In the genomic region with DNA sequence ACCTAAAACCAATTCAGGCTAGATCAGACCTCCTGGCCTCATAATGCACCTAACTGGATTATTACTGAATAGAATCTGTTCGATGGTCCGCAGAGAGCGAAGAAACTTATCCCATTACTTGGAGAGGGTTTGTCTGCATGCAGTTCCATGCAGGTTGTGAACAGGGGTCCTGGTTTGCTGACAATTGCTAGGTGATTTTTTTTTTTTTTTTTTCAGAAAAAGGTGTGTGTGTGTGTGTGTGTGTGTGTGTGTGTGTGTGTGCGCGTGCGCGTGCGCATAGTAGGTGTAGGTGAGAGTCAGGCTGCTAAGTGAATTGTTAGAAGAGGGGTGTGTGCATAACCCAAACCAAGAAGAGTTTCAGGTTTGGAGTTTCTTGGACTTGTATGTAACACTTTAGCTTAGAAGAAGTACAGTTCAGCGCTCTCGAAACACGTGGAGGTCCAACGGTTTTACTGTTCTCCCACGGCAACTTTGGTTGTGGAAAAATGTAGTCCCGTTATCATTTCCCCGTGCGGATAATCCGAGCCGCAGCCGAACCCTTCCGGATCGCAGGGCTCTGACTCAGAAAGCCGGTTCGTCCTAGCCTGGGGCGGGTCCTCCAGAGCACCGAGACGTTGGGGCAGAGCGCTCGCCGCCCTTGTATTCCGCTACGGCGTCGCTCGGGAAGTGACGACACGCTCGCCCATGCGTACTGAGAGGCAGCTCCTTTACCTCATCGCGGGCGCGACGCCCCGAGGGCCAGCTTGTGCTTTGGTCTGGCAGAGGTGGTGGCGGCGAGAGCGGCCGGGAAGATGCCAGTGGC, we compare ENCODE assay signal across 8 mouse cellular contexts. TPM values are rescaled to one million over a fixed set of nuclear protein-coding genes. Genes with fewer than 3 reads are reported as not detected.
DNase-seq lines count a peak whose midpoint lies in the region; ATAC-seq and TF ChIP-seq lines count a peak whose summit lies in the region.

A gene (plus strand): TSS at position 223 of the 802 bp plus-strand sequence.

- H3K4me3 ChIP-seq in embryonic facial prominence, embryonic 14.5 days (ENCODE audit: low read depth, low read length): peak within 1 kb of the TSS; percentile 88
- peak within 1 kb of the TSS; percentile 99 for H3K4me3 ChIP-seq in heart, adult 2 months
- peak within 1 kb of the TSS; percentile 86 for H3K4me3 ChIP-seq in limb, embryonic 13.5 days
- peak within 1 kb of the TSS; percentile 90 for H3K4me3 ChIP-seq in midbrain, embryonic 16.5 days (ENCODE audit: low read depth, low read length)

- ATAC-seq in embryonic facial prominence, embryonic 14.5 days (ENCODE audit: low read depth): peak; percentile 100
- peak; percentile 100 for ATAC-seq in limb, embryonic 13.5 days (ENCODE audit: low FRiP score, low read depth)
- peak; percentile 99 for ATAC-seq in midbrain, embryonic 16.5 days

- peaks cover 3% of the 10 kb centered on the region for H3K79me2 ChIP-seq in heart, adult 2 months (replicated peaks; ENCODE audit: control insufficient read depth, insufficient read depth, low read length)

- peak within 1 kb of the TSS; percentile 77; the same call in 1 of the 2 replicates for H3K27ac ChIP-seq in embryonic facial prominence, embryonic 14.5 days (replicated peaks; ENCODE audit: low read depth, low read length)
- peak within 1 kb of the TSS; percentile 93 for H3K27ac ChIP-seq in heart, adult 2 months
- H3K27ac ChIP-seq in limb, embryonic 13.5 days: peak within 1 kb of the TSS; percentile 58; the same call in 1 of the 2 replicates
- H3K27ac ChIP-seq in midbrain, embryonic 16.5 days (ENCODE audit: low read length): peak within 1 kb of the TSS; percentile 74

- peak; percentile 81 for TF ChIP-seq POLR2A in heart, adult 2 months (IDR thresholded peaks at IDR 0.05; ENCODE audit: insufficient read depth, low read depth, low read length)

- H3K36me3 ChIP-seq in embryonic facial prominence, embryonic 14.5 days (ENCODE audit: control insufficient read depth, insufficient read depth, low read length): peaks cover 27% of the 10 kb centered on the region
- no peaks in the 10 kb centered on the region for H3K36me3 ChIP-seq in heart, adult 2 months (ENCODE audit: control insufficient read depth, insufficient read depth, low read length)
- peaks cover 30% of the 10 kb centered on the region for H3K36me3 ChIP-seq in limb, embryonic 13.5 days
- H3K36me3 ChIP-seq in midbrain, embryonic 16.5 days (ENCODE audit: control insufficient read depth, insufficient read depth, low read length): peaks cover 12% of the 10 kb centered on the region

- no peak for TF ChIP-seq CTCF in heart, adult 2 months (IDR thresholded peaks at IDR 0.05)

- peak within 1 kb of the TSS; percentile 92 for H3K9ac ChIP-seq in embryonic facial prominence, embryonic 14.5 days (ENCODE audit: low read depth, low read length)
- peak within 1 kb of the TSS; percentile 89 for H3K9ac ChIP-seq in heart, adult 2 months (ENCODE audit: low read depth, low read length)
- H3K9ac ChIP-seq in limb, embryonic 13.5 days: peak within 1 kb of the TSS; percentile 88
- H3K9ac ChIP-seq in midbrain, embryonic 16.5 days (ENCODE audit: low read depth, low read length): peak within 1 kb of the TSS; percentile 88

- H3K9me3 ChIP-seq in embryonic facial prominence, embryonic 14.5 days (ENCODE audit: control insufficient read depth, low read length): no peaks in the 10 kb centered on the region
- no peaks in the 10 kb centered on the region for H3K9me3 ChIP-seq in limb, embryonic 13.5 days
- no peaks in the 10 kb centered on the region for H3K9me3 ChIP-seq in midbrain, embryonic 16.5 days (replicated peaks; ENCODE audit: control insufficient read depth, low read length, poor library complexity, severe bottlenecking)

- WGBS in embryonic facial prominence, embryonic 14.5 days: 5% methylated on average over 48 of the region's 48 CpGs
- 6% methylated on average over 48 of the region's 48 CpGs for WGBS in heart, adult 2 months
- 4% methylated on average over 48 of the region's 48 CpGs for WGBS in limb, embryonic 13.5 days
- WGBS in midbrain, embryonic 16.5 days: 5% methylated on average over 48 of the region's 48 CpGs

- TF ChIP-seq EP300 in heart, adult 2 months (IDR thresholded peaks at IDR 0.05; ENCODE audit: insufficient read depth, low read depth, low read length): peak; percentile 78

- peak within 1 kb of the TSS; percentile 66 for H3K4me2 ChIP-seq in embryonic facial prominence, embryonic 14.5 days (ENCODE audit: low read depth, low read length)
- peak within 1 kb of the TSS; percentile 79 for H3K4me2 ChIP-seq in limb, embryonic 13.5 days (replicated peaks)
- H3K4me2 ChIP-seq in midbrain, embryonic 16.5 days (ENCODE audit: low read length): peak within 1 kb of the TSS; percentile 80

- 0 out of 2 replicates have a peak, but pooled peaks cover 3% of the 10 kb centered on the region for H3K4me1 ChIP-seq in embryonic facial prominence, embryonic 14.5 days (ENCODE audit: control insufficient read depth, insufficient read depth, low read length)
- H3K4me1 ChIP-seq in heart, adult 2 months (ENCODE audit: control insufficient read depth, insufficient read depth, low read length): peaks cover 4% of the 10 kb centered on the region
- H3K4me1 ChIP-seq in limb, embryonic 13.5 days: peaks cover 10% of the 10 kb centered on the region
- peaks cover 11% of the 10 kb centered on the region for H3K4me1 ChIP-seq in midbrain, embryonic 16.5 days (ENCODE audit: control insufficient read depth, insufficient read depth, low read length)

- intact Hi-C loops in heart, adult 2 months (cut with DNase I): no loop called here

- DNase-seq in 3T3-L1 (ENCODE audit: low read depth, low spot score): peak; percentile 98
- DNase-seq in adrenal gland, postnatal 4 days (ENCODE audit: low spot score in 2 of 2): peak; percentile 93 to 94
- DNase-seq in embryonic facial prominence, embryonic 14.5 days (ENCODE audit: low spot score): peak; percentile 98
- DNase-seq in heart, adult 2 months: peak; percentile 98 to 99
- peak; percentile 96 to 98 for DNase-seq in kidney, adult 8-10 months
- peak; percentile 85 to 97 for DNase-seq in spleen, postnatal 10 days (ENCODE audit: low spot score in 2 of 2)

- no peaks in the 10 kb centered on the region for H3K27me3 ChIP-seq in embryonic facial prominence, embryonic 14.5 days (replicated peaks; ENCODE audit: control insufficient read depth, insufficient read depth, low read length)
- H3K27me3 ChIP-seq in heart, adult 2 months (ENCODE audit: control insufficient read depth, insufficient read depth, low read length): no peaks in the 10 kb centered on the region
- H3K27me3 ChIP-seq in limb, embryonic 13.5 days: peaks cover 12% of the 10 kb centered on the region; the same call in 1 of the 2 replicates
- peaks cover 4% of the 10 kb centered on the region for H3K27me3 ChIP-seq in midbrain, embryonic 16.5 days (ENCODE audit: control insufficient read depth, insufficient read depth, low read depth, low read length)

RNA-seq across cellular contexts. Expression of the gene that starts here (rescaled TPM):
- 10 to 100 TPM; 91.2 to 96.9 TPM for total RNA-seq in adrenal gland, postnatal 4 days (2021)
- 141 and 161 TPM in 2 replicates for polyA plus RNA-seq in embryonic facial prominence, embryonic 14.5 days (2014; fragmentation: Nextera tagmentation; extraction: Ambion mirVana)
- 10 to 100 TPM; 87.2 to 97.9 TPM for total RNA-seq in heart, adult 2 months (2021)
- polyA plus RNA-seq in heart, adult 2 months (2012; rRNA removed): 63.2 and 87.0 TPM in 2 replicates
- polyA plus RNA-seq in limb, embryonic 13.5 days (2015; fragmentation: Nextera tagmentation; extraction: Ambion mirVana): 188 and 193 TPM in 2 replicates
- 164 and 187 TPM in 2 replicates for polyA plus RNA-seq in midbrain, embryonic 16.5 days (2015; fragmentation: Nextera tagmentation; extraction: Ambion mirVana)

Comparison
In these comparisons a context has a peak if more than half of its experiments do, and no peak if none do; other contexts are left out.
1. Peak in every context shown above with its lines: DNase-seq, ATAC-seq, H3K4me3 ChIP-seq and H3K27ac ChIP-seq.